Mouse (Mus musculus) thymus, adult 18-20 months (tissue): ENCODE data around the gene Cog2.

Source experiments
- DNase-seq, 2 experiments: peaks; one replicate each; pipeline ENCODE4 v3.0.0; 2022; ENCODE audit warnings: mixed read lengths in 2 of 2

Cog2 gene

DNA sequence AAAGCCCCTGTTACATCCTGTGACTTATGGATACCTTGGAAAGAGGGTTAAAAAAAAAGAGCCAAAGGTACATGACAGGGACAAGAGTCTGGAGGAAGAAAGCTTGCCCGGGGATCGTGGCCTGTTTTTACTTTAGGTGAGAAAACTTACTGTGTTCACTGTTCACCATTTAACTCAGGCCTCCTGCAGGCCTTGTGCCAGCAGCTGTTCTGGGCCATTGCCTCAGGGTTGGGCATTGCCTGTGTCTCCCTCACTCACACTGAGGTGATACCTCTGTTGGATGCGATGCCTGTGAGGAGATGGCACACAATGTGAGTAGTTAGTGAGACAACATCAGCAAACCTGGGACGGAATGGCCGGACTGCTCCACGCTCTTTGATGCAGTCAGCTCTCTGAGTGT is 1.4 kb downstream of the Cog2 start:
- DNase-seq, result no peak

DNA sequence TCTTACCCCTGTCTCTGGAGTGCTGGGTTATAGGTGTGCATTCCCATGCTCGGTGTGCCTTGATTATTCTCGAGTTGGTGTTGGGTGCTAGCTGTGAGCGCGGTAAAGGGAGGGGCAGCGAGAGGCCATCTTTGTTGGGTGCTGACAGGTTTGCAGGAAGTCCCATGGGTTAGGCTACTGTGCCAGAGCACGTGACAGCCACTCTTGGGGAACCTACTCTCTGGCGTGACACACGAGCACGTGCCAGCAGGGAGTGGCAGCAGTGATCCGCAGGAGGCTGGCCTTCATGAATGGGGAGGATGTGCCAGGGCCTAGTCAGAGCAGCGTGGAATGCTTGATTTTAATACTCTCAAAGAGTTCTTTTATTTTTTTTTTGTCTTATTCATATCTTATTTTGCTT is 5.7 kb downstream of the Cog2 start:
- DNase-seq, result no peak

GRCm38 (mm10) chr8:124530076-124530475 is 9.5 kb downstream of the Cog2 start:
- no peak for DNase-seq

- DNase-seq, result no peak
Measured at GRCm38 (mm10) chr8:124530556-124530955, 10.0 kb downstream of the Cog2 start.

DNA sequence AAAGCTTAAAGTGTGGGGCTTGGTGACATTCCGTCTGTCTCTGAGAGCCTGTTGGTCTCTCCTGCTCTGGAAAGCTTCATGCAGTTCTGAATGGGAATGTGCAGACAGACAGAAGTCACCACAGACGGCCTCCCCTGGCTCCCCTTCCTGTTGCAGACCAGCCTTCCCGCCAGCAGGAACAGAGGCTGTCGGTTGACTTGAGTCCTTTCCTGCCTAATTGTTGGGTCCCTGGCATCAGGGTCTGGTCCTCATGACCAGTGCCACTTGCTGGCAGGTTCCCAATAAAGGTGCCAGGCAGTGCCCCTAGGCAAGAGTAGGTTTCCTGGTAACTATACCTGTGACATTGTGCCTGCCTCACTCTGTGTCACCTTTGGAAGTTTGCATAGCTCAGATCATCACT is 10.4 kb downstream of the Cog2 start:
- no peak for DNase-seq

DNA sequence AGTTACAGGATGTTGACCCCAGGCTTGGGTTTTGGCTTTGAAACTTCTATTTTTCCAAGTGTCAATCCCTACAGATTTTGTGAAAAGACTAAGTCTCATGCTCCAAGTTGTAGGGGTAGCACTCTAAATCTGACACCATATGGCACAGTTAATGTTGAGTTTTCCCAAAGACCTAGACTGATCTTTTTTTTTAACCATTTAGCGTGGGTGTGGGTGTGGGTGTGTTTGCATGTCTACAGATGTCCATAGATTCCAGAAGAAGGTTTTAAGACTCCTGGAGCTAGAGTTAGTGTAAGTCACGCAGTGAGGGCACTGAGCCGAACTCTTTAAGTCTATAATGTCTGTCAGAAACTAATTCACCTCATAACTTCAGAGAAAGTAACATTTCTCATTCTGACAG is 12.1 kb downstream of the Cog2 start:
- DNase-seq, result no peak

- no peak for DNase-seq
Measured at GRCm38 (mm10) chr8:124535451-124535850, 14.9 kb downstream of the Cog2 start.

DNA sequence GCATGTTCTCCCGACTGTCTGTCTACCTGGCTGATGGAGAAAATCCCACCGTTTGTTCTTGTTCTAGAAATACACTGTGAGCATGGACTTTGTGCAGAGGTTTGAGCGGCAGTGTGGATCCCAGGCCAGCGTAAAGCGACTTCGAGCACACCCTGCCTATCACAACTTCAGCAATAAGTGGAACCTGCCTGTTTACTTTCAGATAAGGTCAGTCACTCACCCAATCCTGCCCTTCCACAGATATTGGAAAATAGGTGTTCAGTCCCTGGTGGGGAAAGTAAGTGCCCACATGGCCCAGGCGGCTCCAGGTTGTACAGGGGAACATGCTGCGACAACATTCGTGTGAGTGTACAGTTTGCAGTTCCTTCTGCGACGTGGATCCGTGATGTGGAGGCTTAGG is 20.3 kb downstream of the Cog2 start:
- DNase-seq, result no peak

- no peak for DNase-seq
Measured at GRCm38 (mm10) chr8:124542001-124542400, 21.4 kb downstream of the Cog2 start.

DNA sequence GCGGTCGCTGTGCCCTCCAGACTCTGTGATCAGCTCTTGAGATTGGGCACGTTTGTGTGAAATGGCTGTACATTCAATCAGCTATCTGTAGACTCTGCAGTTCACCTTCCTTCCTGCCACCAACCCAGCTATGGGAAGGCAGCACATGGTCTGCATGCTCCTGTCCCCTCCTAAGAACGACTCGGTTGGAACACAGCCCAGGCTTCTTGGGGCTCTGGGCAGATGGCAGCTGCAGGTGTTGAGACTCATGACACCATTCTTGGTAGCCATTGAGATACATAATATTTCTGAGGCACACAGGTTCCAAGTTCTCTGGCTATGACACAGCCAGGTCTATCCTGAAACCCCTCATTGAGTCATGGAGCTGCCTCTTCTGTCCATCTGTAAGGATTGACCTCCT is 22.7 kb downstream of the Cog2 start:
- no peak for DNase-seq

DNA sequence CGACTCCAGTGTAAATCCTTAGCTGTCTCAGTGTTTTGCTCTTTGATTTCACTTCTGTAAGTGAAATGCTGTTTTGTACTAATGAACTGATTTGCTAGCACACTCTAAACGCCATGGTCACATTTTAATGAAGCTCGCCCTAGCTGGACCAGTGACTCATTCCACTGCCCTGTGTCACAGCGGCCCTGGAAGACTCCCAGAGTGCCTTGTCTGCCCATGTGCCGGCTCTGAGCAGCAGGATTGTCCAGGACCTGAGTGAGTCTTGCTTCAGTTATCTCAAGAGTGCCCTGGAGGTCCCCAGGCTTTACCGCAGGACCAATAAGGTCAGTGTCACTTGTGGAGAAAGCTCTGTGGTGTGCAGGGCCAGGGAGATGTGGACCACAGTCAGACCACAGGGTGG is 25.8 kb downstream of the Cog2 start:
- DNase-seq, result no peak

- DNase-seq, result no peak
Measured at GRCm38 (mm10) chr8:124546815-124547214, 26.2 kb downstream of the Cog2 start.

DNA sequence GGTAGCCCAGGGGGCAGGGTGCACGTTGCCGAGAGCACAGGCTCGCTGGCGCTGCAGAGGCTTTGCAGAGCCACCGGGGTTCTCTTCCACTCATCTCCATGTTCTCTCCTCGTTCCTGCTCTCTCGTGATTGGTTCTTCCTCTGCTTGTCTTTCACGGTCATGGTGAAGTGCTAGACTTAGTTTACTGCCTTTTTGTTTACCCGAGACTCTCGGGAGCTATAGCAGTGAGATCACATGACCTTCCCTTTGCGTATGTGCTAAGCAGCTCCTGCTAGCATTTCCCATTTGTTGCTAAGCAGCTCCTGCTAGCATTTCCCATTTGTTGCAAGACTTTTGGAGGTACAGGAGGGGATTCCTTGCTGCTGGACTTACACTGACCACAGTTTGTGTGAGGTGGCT is 26.7 kb downstream of the Cog2 start:
- no peak for DNase-seq

DNA sequence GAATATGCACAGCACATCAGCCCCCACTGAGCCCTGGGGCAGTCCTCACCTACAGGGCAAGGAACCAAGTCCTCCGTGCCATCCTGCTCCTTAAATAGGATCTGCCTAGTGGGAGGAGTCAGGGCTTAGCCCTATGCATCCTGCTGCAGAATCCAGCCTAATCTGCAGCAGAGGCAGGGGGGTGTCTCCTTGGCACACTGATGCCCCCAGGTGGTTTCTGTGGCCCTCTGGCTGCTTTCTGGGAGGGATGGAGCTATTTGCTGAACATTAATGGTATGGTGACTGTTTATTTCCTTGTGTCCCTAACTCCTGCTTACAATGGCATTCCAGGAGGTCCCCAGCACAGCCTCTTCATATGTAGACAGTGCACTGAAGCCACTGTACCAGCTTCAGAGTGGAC is 27.6 kb downstream of the Cog2 start:
- no peak for DNase-seq

DNA sequence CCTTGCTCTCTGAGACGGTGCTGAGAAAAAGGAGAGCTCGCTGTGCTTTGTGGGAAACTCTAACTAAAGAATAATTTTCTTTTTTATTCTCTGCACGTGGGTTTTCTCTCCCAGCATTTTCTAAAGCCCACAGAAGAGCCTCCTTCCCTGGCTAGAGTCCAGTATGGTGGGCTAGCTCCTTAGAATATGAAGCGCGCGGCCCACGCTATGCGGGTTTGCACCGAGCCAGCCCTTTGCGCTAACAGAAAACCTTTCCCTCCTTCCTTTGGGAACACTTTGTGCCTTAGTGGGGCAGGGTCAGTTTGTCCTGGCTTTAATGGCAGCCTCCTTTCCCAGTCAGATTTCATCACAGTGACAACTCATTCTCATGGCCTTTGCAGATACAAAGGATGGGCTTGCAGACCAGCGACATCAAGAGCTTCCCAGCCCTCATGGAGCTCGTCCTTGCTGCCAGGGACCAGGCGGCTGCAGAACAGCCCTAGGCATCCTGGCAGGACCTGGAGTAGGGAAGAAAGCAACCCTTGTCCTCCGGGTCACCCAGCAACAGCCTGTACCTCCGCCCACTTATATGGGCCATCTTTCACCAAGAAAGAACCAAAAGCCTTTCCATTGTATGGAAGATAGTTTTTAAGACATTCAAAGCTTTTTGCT is 30.6 kb downstream of the Cog2 start:
- DNase-seq, result no peak

- no peak for DNase-seq
Measured at GRCm38 (mm10) chr8:124555113-124555750, 34.7 kb downstream of the Cog2 start.

DNA sequence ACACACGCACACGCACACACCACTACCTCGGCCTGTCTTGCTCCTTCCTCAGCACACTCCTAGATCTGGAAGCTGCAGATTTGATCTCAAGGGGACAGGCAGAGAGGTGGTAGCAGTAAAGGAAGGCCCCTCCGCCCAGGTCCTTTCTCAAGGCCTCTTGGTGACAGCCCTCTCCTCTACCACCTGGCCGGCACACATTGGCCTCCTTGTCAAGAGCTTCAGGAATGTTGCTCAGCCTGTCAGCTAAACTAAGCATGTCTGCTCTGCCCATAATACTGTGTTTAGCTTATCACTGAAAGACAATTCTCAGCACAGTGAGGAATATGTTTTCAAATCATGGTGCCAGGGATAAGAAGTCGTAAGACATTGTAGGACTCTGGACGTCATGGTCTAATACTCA is 35.6 kb downstream of the Cog2 start:
- DNase-seq, result no peak

- no peak for DNase-seq
Measured at GRCm38 (mm10) chr8:124556658-124557057, 36.1 kb downstream of the Cog2 start.

GRCm38 (mm10) chr8:124557476-124557875 is 36.9 kb downstream of the Cog2 start:
- no peak for DNase-seq

- no peak for DNase-seq
Measured at GRCm38 (mm10) chr8:124567126-124567525, 46.6 kb downstream of the Cog2 start.

DNA sequence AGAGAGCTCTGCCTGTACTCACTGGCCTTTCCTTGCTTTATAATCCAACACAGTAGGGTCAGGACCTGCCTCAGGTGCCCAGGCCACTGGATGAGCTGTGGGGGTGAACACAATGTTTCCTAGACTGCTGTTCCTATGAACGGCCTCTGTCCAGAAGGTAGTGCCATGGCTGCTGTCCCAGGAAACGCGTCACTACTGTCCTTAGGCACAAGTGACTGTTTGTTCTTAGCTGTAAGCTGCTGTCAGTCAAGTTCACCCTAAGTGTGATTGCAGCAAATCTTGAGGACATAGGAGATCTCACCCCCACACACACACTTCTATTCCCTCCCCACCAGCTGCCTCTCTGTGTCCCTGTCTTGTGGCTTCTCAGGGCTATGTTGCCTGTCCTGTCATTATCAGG is 47.0 kb downstream of the Cog2 start:
- no peak for DNase-seq

- DNase-seq, result no peak
Measured at GRCm38 (mm10) chr8:124569100-124569499, 48.5 kb downstream of the Cog2 start.

DNA sequence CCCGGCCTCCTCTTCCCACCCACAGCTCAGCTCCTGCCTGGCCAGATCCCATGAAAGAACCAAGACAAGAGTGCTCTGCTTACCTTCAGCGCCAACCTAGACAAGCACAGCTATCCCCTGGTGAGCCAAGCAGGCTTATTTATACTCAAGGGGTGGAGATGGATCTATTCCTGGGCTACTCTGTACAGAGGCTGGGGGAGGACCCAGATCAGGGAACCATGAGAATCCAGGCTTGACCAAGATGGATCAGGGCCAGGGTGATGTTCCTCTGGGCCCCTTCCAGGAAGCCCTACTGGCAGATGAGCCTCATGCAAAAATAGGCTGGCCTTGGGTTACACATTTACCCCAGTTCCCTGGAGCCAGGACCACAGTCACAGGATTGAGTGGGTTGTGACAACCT is 49.0 kb downstream of the Cog2 start, which contains the start of gene Agt:
Gene Agt, minus strand, starts transcription at position 114 of the 400 bp plus-strand sequence.
- DNase-seq, result no peak

- no peak for DNase-seq
Measured at GRCm38 (mm10) chr8:124571732-124572429, 51.3 kb downstream of the Cog2 start.
